Mouse (Mus musculus): ENCODE measurements around the gene Fgfr2. TPM values are rescaled to one million over a fixed set of nuclear protein-coding genes. Genes with fewer than 3 reads are reported as not detected.

Fgfr2 gene
- polyA plus RNA-seq, 1 experiment from 2014 or later: 110 TPM

- Histone ChIP-seq H3K4me2 (replicated peaks; ENCODE audit: low read depth, low read length) (no peak overlapping the region), H3K27me3 (replicated peaks; ENCODE audit: insufficient read depth, low read length) (no peaks in the 10 kb centered on the region), H3K36me3 (ENCODE audit: insufficient read depth, low read length) (no peaks in the 10 kb centered on the region), H3K27ac (ENCODE audit: low read length) (peak overlapping the region; percentile 70), H3K9me3 (ENCODE audit: low read length) (no peaks in the 10 kb centered on the region), H3K4me3 (ENCODE audit: low read depth, low read length) (no peak overlapping the region), H3K9ac (replicated peaks; ENCODE audit: low read depth) (no peak overlapping the region), H3K4me1 (ENCODE audit: insufficient read depth, low read depth, low read length) (no peaks in the 10 kb centered on the region)
- peak; percentile 24; the same call in 1 of the 2 replicates for TF ChIP-seq EP300 (IDR thresholded peaks at IDR 0.05)
- TF ChIP-seq CTCF (IDR thresholded peaks at IDR 0.05): no peak
- DNase-seq (ENCODE audit: low spot score) (peak; percentile 77), ATAC-seq (peak; percentile 92)
- WGBS: 56% methylated on average over 10 of the region's 10 CpGs
Observed at GRCm38 (mm10) chr7:132419378-132420255, 703.5 kb downstream of the Fgfr2 start.

- Histone ChIP-seq H3K27me3 (replicated peaks; ENCODE audit: insufficient read depth, low read length) (no peaks in the 10 kb centered on the region), H3K4me2 (replicated peaks; ENCODE audit: low read depth, low read length) (no peak overlapping the region), H3K4me3 (ENCODE audit: low read depth, low read length) (no peak overlapping the region), H3K27ac (ENCODE audit: low read length) (no peak overlapping the region), H3K4me1 (ENCODE audit: insufficient read depth, low read depth, low read length) (no peaks in the 10 kb centered on the region), H3K9ac (replicated peaks; ENCODE audit: low read depth) (no peak overlapping the region), H3K36me3 (ENCODE audit: insufficient read depth, low read length) (no peaks in the 10 kb centered on the region), H3K9me3 (ENCODE audit: low read length) (no peaks in the 10 kb centered on the region)
- WGBS: 68% methylated on average over 9 of the region's 9 CpGs
- no peak for ATAC-seq
- TF ChIP-seq EP300 (IDR thresholded peaks at IDR 0.05) (no peak), CTCF (IDR thresholded peaks at IDR 0.05) (no peak)
- no peak for DNase-seq (ENCODE audit: low spot score)
Observed at GRCm38 (mm10) chr7:132416866-132417265, 706.3 kb downstream of the Fgfr2 start.

GRCm38 (mm10) chr7:132415866-132416265 lies 707.3 kb downstream of the Fgfr2 start:
- Histone ChIP-seq H3K9me3 (ENCODE audit: low read length) (no peaks in the 10 kb centered on the region), H3K9ac (replicated peaks; ENCODE audit: low read depth) (no peak overlapping the region), H3K27me3 (replicated peaks; ENCODE audit: insufficient read depth, low read length) (no peaks in the 10 kb centered on the region), H3K4me1 (ENCODE audit: insufficient read depth, low read depth, low read length) (no peaks in the 10 kb centered on the region), H3K4me3 (ENCODE audit: low read depth, low read length) (no peak overlapping the region), H3K36me3 (ENCODE audit: insufficient read depth, low read length) (no peaks in the 10 kb centered on the region), H3K27ac (ENCODE audit: low read length) (no peak overlapping the region), H3K4me2 (replicated peaks; ENCODE audit: low read depth, low read length) (no peak overlapping the region)
- TF ChIP-seq EP300 (IDR thresholded peaks at IDR 0.05) (no peak), CTCF (IDR thresholded peaks at IDR 0.05) (no peak)
- ATAC-seq (no peak), DNase-seq (ENCODE audit: low spot score) (no peak)

GRCm38 (mm10) chr7:132412520-132412919 lies 710.6 kb downstream of the Fgfr2 start:
- Histone ChIP-seq H3K27me3 (replicated peaks; ENCODE audit: insufficient read depth, low read length) (no peaks in the 10 kb centered on the region), H3K4me2 (replicated peaks; ENCODE audit: low read depth, low read length) (no peak overlapping the region), H3K27ac (ENCODE audit: low read length) (no peak overlapping the region), H3K4me3 (ENCODE audit: low read depth, low read length) (no peak overlapping the region), H3K36me3 (ENCODE audit: insufficient read depth, low read length) (no peaks in the 10 kb centered on the region), H3K4me1 (ENCODE audit: insufficient read depth, low read depth, low read length) (no peaks in the 10 kb centered on the region), H3K9ac (replicated peaks; ENCODE audit: low read depth) (no peak overlapping the region), H3K9me3 (ENCODE audit: low read length) (no peaks in the 10 kb centered on the region)
- WGBS: 27% methylated on average over 2 of the region's 2 CpGs
- TF ChIP-seq CTCF (IDR thresholded peaks at IDR 0.05) (no peak), EP300 (IDR thresholded peaks at IDR 0.05) (no peak)
- ATAC-seq (no peak), DNase-seq (ENCODE audit: low spot score) (no peak)

- WGBS: 79% methylated on average over 2 of the region's 2 CpGs
Observed at GRCm38 (mm10) chr7:132411708-132412107, 711.4 kb downstream of the Fgfr2 start.

GRCm38 (mm10) chr7:132410958-132411357 lies 712.2 kb downstream of the Fgfr2 start:
- no peak overlapping the region for H3K4me3 ChIP-seq (ENCODE audit: low read depth, low read length)
- H3K27me3 ChIP-seq (replicated peaks; ENCODE audit: insufficient read depth, low read length): no peaks in the 10 kb centered on the region
- H3K9me3 ChIP-seq (ENCODE audit: low read length): no peaks in the 10 kb centered on the region
- H3K4me2 ChIP-seq (replicated peaks; ENCODE audit: low read depth, low read length): no peak overlapping the region
- H3K9ac ChIP-seq (replicated peaks; ENCODE audit: low read depth): no peak overlapping the region
- no peaks in the 10 kb centered on the region for H3K36me3 ChIP-seq (ENCODE audit: insufficient read depth, low read length)
- TF ChIP-seq EP300 (IDR thresholded peaks at IDR 0.05): no peak
- no peak for TF ChIP-seq CTCF (IDR thresholded peaks at IDR 0.05)
- no peak for ATAC-seq
- H3K4me1 ChIP-seq (ENCODE audit: insufficient read depth, low read depth, low read length): no peaks in the 10 kb centered on the region
- no peak for DNase-seq (ENCODE audit: low spot score)
- no peak overlapping the region for H3K27ac ChIP-seq (ENCODE audit: low read length)
- WGBS: 81% methylated on average over 4 of the region's 4 CpGs

More at GRCm38 (mm10) chr7:132411708-132412107, 711.4 kb downstream of the Fgfr2 start:
- Histone ChIP-seq H3K27me3 (replicated peaks; ENCODE audit: insufficient read depth, low read length) (no peaks in the 10 kb centered on the region), H3K36me3 (ENCODE audit: insufficient read depth, low read length) (no peaks in the 10 kb centered on the region), H3K27ac (ENCODE audit: low read length) (no peak overlapping the region), H3K4me1 (ENCODE audit: insufficient read depth, low read depth, low read length) (no peaks in the 10 kb centered on the region), H3K9ac (replicated peaks; ENCODE audit: low read depth) (no peak overlapping the region), H3K4me3 (ENCODE audit: low read depth, low read length) (no peak overlapping the region), H3K4me2 (replicated peaks; ENCODE audit: low read depth, low read length) (no peak overlapping the region), H3K9me3 (ENCODE audit: low read length) (no peaks in the 10 kb centered on the region)
- no peak for TF ChIP-seq EP300 (IDR thresholded peaks at IDR 0.05)
- no peak for TF ChIP-seq CTCF (IDR thresholded peaks at IDR 0.05)
- DNase-seq (ENCODE audit: low spot score): no peak
- no peak for ATAC-seq
